Mouse (Mus musculus) Muller cell, postnatal 12 days (primary cell): ENCODE results near the gene Gm10563.
A peak's percentile ranks its signal among the peaks of the same experiment; 100 is the strongest.
"Not testable (repeated sequence)": the region's sequence is repeated elsewhere in the genome, so short reads cannot be mapped to it uniquely, and the experiment has no call there.

Experiments used
- DNase-seq: peaks from one replicate; pipeline ENCODE4 v3.0.0-alpha.2; 2015; ENCODE audit errors: inconsistent ontology term

The Gm10563 gene

GRCm38 (mm10) chr4:155598536-155598935 is 46.7 kb downstream of the Gm10563 start:
- DNase-seq, result no peak

DNA sequence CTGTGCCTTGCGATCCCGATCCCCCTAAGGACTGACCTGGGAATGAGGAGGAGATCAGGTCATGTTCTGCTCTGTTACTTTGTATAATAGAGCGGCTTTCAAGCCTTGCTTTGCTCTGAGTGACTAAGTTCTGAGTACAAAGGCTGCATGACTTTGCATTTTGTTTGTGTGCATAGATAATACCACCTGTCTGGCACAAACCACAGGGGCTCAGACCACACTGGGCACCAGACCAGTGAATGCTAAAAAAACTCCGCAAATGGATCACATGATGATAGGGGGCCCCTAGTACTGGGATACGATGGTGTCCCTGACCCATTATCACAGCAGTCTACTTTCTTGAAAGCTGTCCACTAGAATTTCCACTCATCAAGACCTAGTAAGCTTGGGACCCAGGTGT is 48.6 kb downstream of the Gm10563 start:
- DNase-seq, result no peak

DNA sequence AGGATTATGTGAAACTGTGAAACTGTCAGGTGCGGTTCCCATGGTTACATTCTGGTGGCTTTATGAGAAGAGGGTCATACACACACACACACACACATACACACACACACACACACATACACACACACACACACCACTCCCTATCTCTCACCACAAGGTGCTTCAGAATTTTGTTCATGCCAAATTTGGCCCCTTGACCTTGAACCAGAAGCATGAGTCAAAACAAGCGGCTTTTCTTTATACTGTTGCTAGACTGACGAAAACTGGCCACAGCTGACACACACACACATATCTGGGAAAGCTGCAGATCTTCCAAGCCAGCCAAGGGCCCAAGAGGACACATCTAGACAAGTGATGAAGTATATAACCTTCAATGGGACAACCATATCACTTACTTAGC is 49.4 kb downstream of the Gm10563 start:
- DNase-seq, result no peak

DNA sequence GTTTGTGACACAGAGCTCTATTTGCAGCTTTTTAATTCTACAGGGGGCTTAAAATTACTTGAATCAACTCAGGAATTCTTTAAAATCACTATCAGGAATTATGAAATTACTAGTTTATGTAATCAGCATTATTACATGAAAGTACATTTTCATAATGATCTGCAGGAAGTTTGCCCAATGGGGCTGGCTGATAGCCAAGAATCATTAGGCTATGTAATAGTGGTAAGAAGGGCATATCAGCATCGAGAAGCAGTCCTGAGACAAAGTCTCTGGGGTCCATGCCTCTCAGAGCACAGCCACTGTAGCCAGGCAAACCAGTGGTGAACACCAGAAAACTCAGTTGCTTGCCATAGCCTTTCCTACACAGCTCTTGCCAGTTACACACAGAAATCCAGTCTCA is 51.4 kb downstream of the Gm10563 start:
- DNase-seq, result no peak

GRCm38 (mm10) chr4:155591012-155591719 is 54.0 kb downstream of the Gm10563 start:
- no peak for DNase-seq

DNA sequence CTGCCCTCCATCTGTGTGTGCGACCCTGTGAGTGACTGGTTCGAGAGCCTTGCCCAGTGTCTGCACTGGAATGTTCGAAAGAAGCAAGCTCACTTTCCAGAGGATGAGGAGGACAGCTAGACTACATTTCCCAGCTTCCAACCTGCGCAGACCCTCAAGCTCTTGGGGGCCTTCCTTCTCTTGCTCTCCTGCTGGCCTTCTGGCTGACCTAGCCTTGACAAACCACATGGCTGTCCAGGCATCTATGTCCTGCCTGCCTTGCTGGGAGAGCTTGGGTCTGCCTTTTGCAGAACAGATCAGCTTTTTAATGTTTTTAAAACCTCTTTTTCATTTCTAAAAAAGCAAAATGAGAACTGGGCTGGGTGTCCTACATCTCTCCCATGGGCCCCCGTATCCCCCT is 55.9 kb downstream of the Gm10563 start:
- DNase-seq, result no peak

- DNase-seq, result peak; percentile 80
Measured at GRCm38 (mm10) chr4:155582279-155582905, 62.8 kb downstream of the Gm10563 start.

DNA sequence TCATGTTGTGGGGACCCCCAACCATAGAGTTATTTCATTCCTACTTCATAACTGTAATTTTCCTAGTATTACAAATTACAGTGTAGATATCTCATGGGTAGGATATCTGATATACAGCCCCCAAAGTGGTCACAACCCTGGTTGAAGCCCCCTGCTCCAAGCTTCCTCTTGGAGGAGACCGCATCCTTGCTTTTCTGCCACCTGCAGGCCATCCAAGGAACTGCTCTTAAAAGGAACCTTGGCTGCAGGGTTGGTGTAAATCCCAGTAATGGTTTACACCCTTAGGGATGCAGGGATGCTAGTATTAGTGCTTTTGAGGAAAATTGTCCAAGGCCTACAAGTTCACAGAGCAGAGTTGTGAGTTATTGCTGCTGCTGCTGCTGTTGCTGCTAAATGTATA is 64.8 kb downstream of the Gm10563 start:
- DNase-seq, result no peak

GRCm38 (mm10) chr4:155578336-155579125 is 66.7 kb downstream of the Gm10563 start:
- no peak for DNase-seq

DNA sequence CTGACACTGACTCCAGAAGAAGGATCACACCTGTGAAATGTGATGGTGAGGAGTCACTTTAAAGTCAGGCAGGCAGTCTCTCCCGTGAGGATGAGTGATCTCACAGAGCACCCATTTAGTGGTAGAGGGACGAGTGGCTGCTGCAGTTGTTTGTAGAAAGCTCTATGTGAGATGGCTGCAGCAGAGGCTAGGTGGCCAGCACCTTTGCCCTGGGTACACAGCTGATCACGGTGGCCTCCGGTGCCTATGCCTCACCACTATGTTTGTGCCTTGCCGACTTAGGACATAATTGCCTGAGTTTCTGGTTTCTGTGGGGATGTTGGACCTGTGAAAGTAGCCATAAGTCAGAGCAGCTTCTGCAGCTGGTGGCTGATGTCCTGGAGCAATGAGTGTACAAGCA is 67.5 kb downstream of the Gm10563 start:
- DNase-seq, result no peak

DNA sequence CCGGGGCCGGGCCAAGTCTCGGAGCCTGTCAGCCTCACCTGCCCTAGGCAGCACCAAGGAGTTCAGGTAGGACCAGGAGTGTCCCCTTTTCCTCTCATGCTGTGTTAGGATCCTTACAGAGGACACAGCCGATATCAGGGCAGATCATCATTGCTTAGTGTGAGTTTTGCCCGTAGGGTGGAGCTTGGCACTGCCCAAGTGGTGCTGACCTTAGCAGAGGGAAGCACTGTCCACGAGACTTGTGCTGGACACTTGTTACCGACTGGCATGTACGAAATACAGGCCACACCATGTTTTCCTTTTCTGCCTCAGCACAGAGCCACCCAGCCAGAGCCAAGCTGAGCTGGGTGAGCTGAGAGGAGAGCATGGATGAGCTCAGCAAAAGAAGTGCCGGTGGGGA is 68.1 kb downstream of the Gm10563 start:
- DNase-seq, result no peak

GRCm38 (mm10) chr4:155575521-155575920 is 69.7 kb downstream of the Gm10563 start:
- no peak for DNase-seq

DNA sequence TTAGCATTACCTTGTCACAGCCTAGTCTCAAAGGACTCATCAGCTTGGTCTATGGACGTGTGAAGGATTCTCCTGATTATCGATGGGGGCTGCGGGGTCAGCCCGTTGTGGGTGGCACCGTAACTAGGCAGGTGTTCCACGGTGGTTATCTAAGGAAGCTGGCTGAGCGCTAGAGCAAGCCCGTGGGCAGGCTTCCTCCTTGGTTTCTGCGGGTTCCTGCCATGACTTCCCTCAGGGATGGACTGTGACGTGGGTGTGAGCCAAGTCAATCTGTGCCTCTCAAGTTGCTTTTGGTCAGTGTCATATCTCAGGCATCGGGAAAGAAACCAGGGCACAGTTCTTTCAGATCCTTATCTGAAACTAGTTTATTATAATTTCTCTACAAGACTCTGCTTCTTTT is 70.3 kb downstream of the Gm10563 start:
- no peak for DNase-seq

GRCm38 (mm10) chr4:155573876-155574275 is 71.3 kb downstream of the Gm10563 start:
- no peak for DNase-seq

GRCm38 (mm10) chr4:155573155-155573554 is 72.1 kb downstream of the Gm10563 start:
- no peak for DNase-seq

GRCm38 (mm10) chr4:155571442-155571841 is 73.8 kb downstream of the Gm10563 start:
- no peak for DNase-seq

DNA sequence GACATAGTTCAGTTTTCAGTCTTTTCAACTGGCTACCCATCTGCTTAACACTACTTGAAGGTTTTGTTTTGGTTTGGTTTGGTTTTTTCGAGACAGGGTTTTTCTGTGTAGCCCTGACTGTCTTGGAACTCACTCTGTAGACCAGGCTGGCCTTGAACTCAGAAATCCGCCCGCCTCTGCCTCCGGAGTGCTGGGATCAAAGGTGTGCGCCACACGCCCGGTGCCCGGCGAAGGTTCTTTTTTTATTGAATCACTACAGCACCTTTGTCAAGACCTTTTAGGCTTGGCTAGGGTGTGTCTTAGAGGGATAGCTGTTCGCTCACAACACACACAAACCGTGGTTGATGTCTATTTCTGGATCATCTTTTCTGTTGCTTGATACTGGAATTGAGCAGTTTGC is 74.9 kb downstream of the Gm10563 start:
- DNase-seq, result not testable (repeated sequence)

- no peak for DNase-seq
Measured at GRCm38 (mm10) chr4:155569818-155570217, 75.4 kb downstream of the Gm10563 start.

GRCm38 (mm10) chr4:155568632-155569370 is 76.4 kb downstream of the Gm10563 start:
- DNase-seq, result no peak

DNA sequence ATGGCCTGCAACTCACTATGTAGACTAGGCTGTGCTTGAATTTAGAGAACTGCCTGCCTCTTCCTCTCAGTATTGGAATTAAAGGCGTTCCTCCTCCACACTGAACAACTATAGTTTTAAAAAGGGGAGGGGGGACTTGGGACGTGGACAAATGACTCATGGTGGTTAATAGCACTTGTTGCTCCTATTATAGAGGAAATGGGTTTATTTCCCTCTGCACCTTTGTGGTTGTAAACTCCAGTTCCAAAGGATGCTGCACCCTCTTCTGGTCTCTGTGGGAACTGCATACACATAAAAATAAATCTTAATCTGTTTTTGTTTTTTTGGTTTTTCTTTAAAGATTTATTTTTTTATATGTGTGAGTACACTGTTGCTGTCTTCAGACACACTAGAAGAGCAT is 77.0 kb downstream of the Gm10563 start:
- peak; percentile 37 for DNase-seq

DNA sequence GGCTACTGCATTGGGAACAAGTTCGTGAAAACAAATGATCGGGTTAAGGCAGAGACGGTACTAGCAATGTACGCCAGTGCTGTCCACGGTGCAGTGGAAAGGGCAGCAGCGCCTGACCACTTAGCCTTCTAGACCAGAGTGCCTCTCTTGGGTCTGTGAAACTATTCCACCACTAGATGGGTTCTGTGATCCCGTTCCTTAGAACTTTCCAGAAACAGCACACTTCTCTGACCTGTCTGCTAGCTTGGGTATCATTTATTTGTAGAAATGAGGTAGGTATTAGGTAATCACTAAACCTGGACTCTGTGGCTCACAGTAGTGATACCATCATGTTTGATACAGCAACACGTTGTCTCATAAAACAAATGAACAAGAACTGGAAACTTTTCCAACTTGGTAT is 78.7 kb downstream of the Gm10563 start:
- DNase-seq, result no peak
